Mouse (Mus musculus): ENCODE results near the gene Syncrip. TPM values are rescaled to one million over a fixed set of nuclear protein-coding genes. Genes with fewer than 3 reads are reported as not detected.
A peak's percentile ranks its signal among the peaks of the same experiment; 100 is the strongest.

The Syncrip gene
- polyA plus RNA-seq, 1 experiment, result 101 TPM

DNA sequence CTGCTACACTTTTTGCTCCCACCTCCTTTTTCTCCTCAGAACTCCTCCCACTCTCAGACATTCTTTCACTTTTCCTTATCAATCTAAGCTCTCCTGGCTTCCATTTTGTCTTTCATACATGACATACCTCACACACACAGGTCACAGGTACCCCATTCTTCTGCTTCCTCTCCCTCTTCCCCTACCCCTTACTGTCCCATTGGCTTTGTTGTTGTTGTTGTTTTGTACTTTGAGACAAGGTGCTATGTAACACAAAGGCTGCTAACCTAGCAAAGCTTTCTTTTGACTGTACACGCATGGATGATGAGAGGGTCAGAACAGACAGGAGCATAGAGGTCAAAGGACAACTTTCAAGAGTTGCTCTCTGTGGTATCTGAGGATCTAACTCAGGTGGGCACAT is 33.2 kb upstream of the Syncrip start:
- H3K4me1 ChIP-seq (ENCODE audit: control insufficient read depth, insufficient read depth, low read length), result no peaks in the 10 kb centered on the region
- no peak overlapping the region for H3K27ac ChIP-seq (ENCODE audit: control insufficient read depth, insufficient read depth, low read depth, low read length, poor library complexity)
- TF ChIP-seq CTCF (IDR thresholded peaks at IDR 0.05; ENCODE audit: control insufficient read depth, insufficient read depth, low read length), result no peak
- TF ChIP-seq POLR2A (IDR thresholded peaks at IDR 0.05; ENCODE audit: borderline replicate concordance, control insufficient read depth, low read depth, low read length), result no peak
- H3K4me3 ChIP-seq (replicated peaks; ENCODE audit: control insufficient read depth, low read depth, low read length), result no peak overlapping the region
- 87% methylated on average over 1 of the region's 1 CpGs for WGBS

- no peak for TF ChIP-seq POLR2A (IDR thresholded peaks at IDR 0.05; ENCODE audit: borderline replicate concordance, control insufficient read depth, low read depth, low read length)
- no peak for TF ChIP-seq CTCF (IDR thresholded peaks at IDR 0.05; ENCODE audit: control insufficient read depth, insufficient read depth, low read length)
- H3K4me3 ChIP-seq (replicated peaks; ENCODE audit: control insufficient read depth, low read depth, low read length), result no peak overlapping the region
- H3K4me1 ChIP-seq (ENCODE audit: control insufficient read depth, insufficient read depth, low read length), result no peaks in the 10 kb centered on the region
- no peak overlapping the region for H3K27ac ChIP-seq (ENCODE audit: control insufficient read depth, insufficient read depth, low read depth, low read length, poor library complexity)
- WGBS, result 84% methylated on average over 6 of the region's 6 CpGs
These were observed 19.5 kb upstream of the Syncrip start for GRCm38 (mm10) chr9:88501846-88502245.

- Histone ChIP-seq H3K27ac (ENCODE audit: control insufficient read depth, insufficient read depth, low read depth, low read length, poor library complexity) (no peak overlapping the region), H3K4me1 (ENCODE audit: control insufficient read depth, insufficient read depth, low read length) (no peaks in the 10 kb centered on the region), H3K4me3 (replicated peaks; ENCODE audit: control insufficient read depth, low read depth, low read length) (no peak overlapping the region)
- TF ChIP-seq CTCF (IDR thresholded peaks at IDR 0.05; ENCODE audit: control insufficient read depth, insufficient read depth, low read length) (no peak), POLR2A (IDR thresholded peaks at IDR 0.05; ENCODE audit: borderline replicate concordance, control insufficient read depth, low read depth, low read length) (no peak)
- WGBS, result 16% methylated on average over 2 of the region's 2 CpGs
These were observed 17.7 kb upstream of the Syncrip start for GRCm38 (mm10) chr9:88500112-88500511.

DNA sequence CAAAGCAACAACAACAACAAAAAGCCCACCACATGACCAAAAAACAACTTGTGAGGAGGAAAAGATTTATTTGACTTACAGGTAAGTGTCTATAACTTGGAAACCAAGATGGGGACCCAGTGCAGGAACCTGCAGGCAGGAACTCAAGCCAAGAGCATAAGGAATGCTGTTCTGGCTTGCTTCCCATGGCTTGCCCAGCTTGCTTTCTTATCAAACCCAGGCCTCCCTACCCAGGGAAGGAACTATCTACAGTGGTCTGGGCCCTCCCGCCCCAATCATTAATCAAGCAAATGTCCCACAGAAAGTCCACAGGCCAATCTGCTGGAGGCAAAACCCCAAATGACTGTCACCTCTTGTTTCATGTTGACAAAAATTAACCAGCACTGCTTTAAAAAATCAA is 10.1 kb upstream of the Syncrip start:
- WGBS, result 59% methylated on average over 1 of the region's 1 CpGs
- no peak for TF ChIP-seq CTCF (IDR thresholded peaks at IDR 0.05; ENCODE audit: control insufficient read depth, insufficient read depth, low read length)
- no peak for TF ChIP-seq POLR2A (IDR thresholded peaks at IDR 0.05; ENCODE audit: borderline replicate concordance, control insufficient read depth, low read depth, low read length)
- Histone ChIP-seq H3K4me3 (replicated peaks; ENCODE audit: control insufficient read depth, low read depth, low read length) (no peak overlapping the region), H3K27ac (ENCODE audit: control insufficient read depth, insufficient read depth, low read depth, low read length, poor library complexity) (no peak overlapping the region), H3K4me1 (ENCODE audit: control insufficient read depth, insufficient read depth, low read length) (no peaks in the 10 kb centered on the region)

DNA sequence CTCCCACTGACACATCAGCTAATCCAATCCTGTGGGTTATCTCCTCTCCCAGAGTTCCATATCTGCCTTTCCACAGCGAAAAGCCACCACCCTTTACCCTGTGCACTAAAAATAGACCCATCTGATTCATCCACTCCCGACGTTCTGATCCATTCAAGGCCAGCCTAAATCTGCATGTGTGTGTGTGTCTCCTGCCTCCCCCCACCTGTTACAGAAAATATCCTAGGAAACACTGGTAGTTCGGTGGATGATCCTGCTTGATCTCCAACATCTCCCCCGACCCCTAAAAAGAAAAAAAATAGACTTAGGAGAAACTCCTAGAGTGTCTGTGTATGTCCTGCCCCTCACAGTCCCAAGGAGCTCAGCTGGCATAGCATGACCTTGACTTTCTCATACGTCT is 2.2 kb upstream of the Syncrip start:
- WGBS, result 69% methylated on average over 6 of the region's 6 CpGs
- no peak overlapping the region for H3K27ac ChIP-seq (ENCODE audit: control insufficient read depth, insufficient read depth, low read depth, low read length, poor library complexity)
- TF ChIP-seq POLR2A (IDR thresholded peaks at IDR 0.05; ENCODE audit: borderline replicate concordance, control insufficient read depth, low read depth, low read length) (no peak), CTCF (IDR thresholded peaks at IDR 0.05; ENCODE audit: control insufficient read depth, insufficient read depth, low read length) (no peak)
- H3K4me1 ChIP-seq (ENCODE audit: control insufficient read depth, insufficient read depth, low read length), result no peaks in the 10 kb centered on the region
- H3K4me3 ChIP-seq (replicated peaks; ENCODE audit: control insufficient read depth, low read depth, low read length), result no peak overlapping the region

- H3K27ac ChIP-seq (ENCODE audit: control insufficient read depth, insufficient read depth, low read depth, low read length, poor library complexity), result peak overlapping the region; percentile 69
- TF ChIP-seq POLR2A (IDR thresholded peaks at IDR 0.05; ENCODE audit: borderline replicate concordance, control insufficient read depth, low read depth, low read length), result no peak
- TF ChIP-seq CTCF (IDR thresholded peaks at IDR 0.05; ENCODE audit: control insufficient read depth, insufficient read depth, low read length), result no peak
- under 1% methylated on average over 51 of the region's 52 CpGs for WGBS
- H3K4me3 ChIP-seq (replicated peaks; ENCODE audit: control insufficient read depth, low read depth, low read length), result peak overlapping the region; percentile 67
- no peaks in the 10 kb centered on the region for H3K4me1 ChIP-seq (ENCODE audit: control insufficient read depth, insufficient read depth, low read length)
These were observed 539 bp upstream of the Syncrip start for GRCm38 (mm10) chr9:88482829-88483396.

GRCm38 (mm10) chr9:88481791-88482160 is 598 bp downstream of the Syncrip start:
- H3K4me3 ChIP-seq (replicated peaks; ENCODE audit: control insufficient read depth, low read depth, low read length), result peak overlapping the region; percentile 94
- peak overlapping the region; percentile 86 for H3K27ac ChIP-seq (ENCODE audit: control insufficient read depth, insufficient read depth, low read depth, low read length, poor library complexity)
- TF ChIP-seq POLR2A (IDR thresholded peaks at IDR 0.05; ENCODE audit: borderline replicate concordance, control insufficient read depth, low read depth, low read length) (no peak), CTCF (IDR thresholded peaks at IDR 0.05; ENCODE audit: control insufficient read depth, insufficient read depth, low read length) (no peak)
- no peaks in the 10 kb centered on the region for H3K4me1 ChIP-seq (ENCODE audit: control insufficient read depth, insufficient read depth, low read length)
- under 1% methylated on average over 43 of the region's 43 CpGs for WGBS

- peak overlapping the region; percentile 86 for H3K27ac ChIP-seq (ENCODE audit: control insufficient read depth, insufficient read depth, low read depth, low read length, poor library complexity)
- H3K4me3 ChIP-seq (replicated peaks; ENCODE audit: control insufficient read depth, low read depth, low read length), result peak overlapping the region; percentile 94
- WGBS, result under 1% methylated on average over 76 of the region's 78 CpGs
- no peaks in the 10 kb centered on the region for H3K4me1 ChIP-seq (ENCODE audit: control insufficient read depth, insufficient read depth, low read length)
- no peak for TF ChIP-seq CTCF (IDR thresholded peaks at IDR 0.05; ENCODE audit: control insufficient read depth, insufficient read depth, low read length)
- no peak for TF ChIP-seq POLR2A (IDR thresholded peaks at IDR 0.05; ENCODE audit: borderline replicate concordance, control insufficient read depth, low read depth, low read length)
These were observed 1.1 kb downstream of the Syncrip start for GRCm38 (mm10) chr9:88481061-88481790.
